Mouse (Mus musculus): Measurements from ENCODE around the gene Rtn3.

- TF ChIP-seq CTCF (IDR thresholded peaks at IDR 0.05; ENCODE audit: low read depth) (no peak), EP300 (optimal IDR thresholded peaks at IDR 0.05) (no peak)
Observed at GRCm38 (mm10) chr19:7412361-7412760, 70.7 kb downstream of the Rtn3 start.
